Comparison of ENCODE assay signal across 26 mouse cellular contexts in the genomic region with DNA sequence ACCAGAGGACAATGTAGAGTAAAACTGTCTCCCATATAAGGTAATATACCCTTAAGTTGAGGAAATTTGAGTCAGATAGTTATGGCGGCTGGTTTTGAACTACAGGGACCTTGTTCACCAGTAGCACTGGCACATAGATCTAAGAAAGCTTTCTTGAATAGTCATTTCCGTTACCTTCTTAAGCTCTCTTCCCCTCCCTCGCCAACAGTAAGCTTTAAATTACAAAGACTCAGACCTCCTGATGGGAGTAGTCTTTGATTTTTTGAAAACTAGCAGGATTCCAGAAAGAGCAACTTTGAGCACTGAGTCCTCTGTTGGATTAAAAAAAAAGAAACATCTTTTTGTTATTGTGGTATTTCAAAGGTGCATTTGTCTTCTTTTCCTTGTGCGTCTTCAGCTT.
DNase-seq lines count a peak whose midpoint lies in the region; ATAC-seq and TF ChIP-seq lines count a peak whose summit lies in the region.
"Had no signal": no experiment of that assay in that cellular context is flagged by ENCODE, and none has a peak within 500 bp of the region (broad histone marks: within the 10 kb centered on the region; RNA-seq: fewer than 3 reads in every experiment).

No protein-coding gene starts in this region.

- WGBS in embryonic facial prominence, embryonic 10.5 days: 77% methylated on average over 4 of the region's 4 CpGs
- 93% methylated on average over 4 of the region's 4 CpGs for WGBS in intestine, embryonic 16.5 days
- 51% methylated on average over 4 of the region's 4 CpGs for WGBS in midbrain, embryonic 10.5 days

- H3K36me3 ChIP-seq in ES-E14 (ENCODE audit: control insufficient read depth, insufficient read depth, low read length, poor library complexity, severe bottlenecking): peaks cover 2% of the 10 kb centered on the region; the same call in 1 of the 2 replicates
- peaks cover 53% of the 10 kb centered on the region for H3K36me3 ChIP-seq in embryonic facial prominence, embryonic 10.5 days (replicated peaks)
- H3K36me3 ChIP-seq in intestine, embryonic 16.5 days (ENCODE audit: control insufficient read depth, insufficient read depth, low read length): no peaks in the 10 kb centered on the region
- peaks cover 41% of the 10 kb centered on the region for H3K36me3 ChIP-seq in midbrain, embryonic 10.5 days

- no peak overlapping the region; the same call in 1 of the 2 replicates for H3K27ac ChIP-seq in ES-E14 (ENCODE audit: insufficient read depth, low read depth, low read length, poor library complexity, severe bottlenecking)
- no peak overlapping the region for H3K27ac ChIP-seq in embryonic facial prominence, embryonic 10.5 days (replicated peaks)
- H3K27ac ChIP-seq in intestine, embryonic 16.5 days (ENCODE audit: low read length): no peak overlapping the region
- no peak overlapping the region for H3K27ac ChIP-seq in midbrain, embryonic 10.5 days (replicated peaks)

- in situ Hi-C loops in ES-E14 (cut with MboI; ENCODE audit: low sequenced_read_pairs in 2 of 2, unreplicated experiment in 2 of 2): no loop called here

- no peaks in the 10 kb centered on the region for H3K9me3 ChIP-seq in ES-E14 (ENCODE audit: control insufficient read depth, insufficient read depth, low read depth, low read length)
- H3K9me3 ChIP-seq in embryonic facial prominence, embryonic 10.5 days: no peaks in the 10 kb centered on the region
- H3K9me3 ChIP-seq in intestine, embryonic 16.5 days (ENCODE audit: control insufficient read depth, low read length): no peaks in the 10 kb centered on the region
- no peaks in the 10 kb centered on the region for H3K9me3 ChIP-seq in midbrain, embryonic 10.5 days (replicated peaks)
- H3K9me3 ChIP-seq: G1E had no signal

- no peaks in the 10 kb centered on the region for H3K27me3 ChIP-seq in embryonic facial prominence, embryonic 10.5 days (replicated peaks; ENCODE audit: low read depth, poor library complexity, severe bottlenecking)
- no peaks in the 10 kb centered on the region for H3K27me3 ChIP-seq in intestine, embryonic 16.5 days (replicated peaks; ENCODE audit: control insufficient read depth, insufficient read depth, low read length)
- no peaks in the 10 kb centered on the region for H3K27me3 ChIP-seq in midbrain, embryonic 10.5 days (ENCODE audit: low read depth, poor library complexity, severe bottlenecking)
- H3K27me3 ChIP-seq: CH12.LX, Patski had no signal

- no peak overlapping the region for H3K9ac ChIP-seq in ES-E14 (ENCODE audit: insufficient read depth, low read depth, low read length, poor library complexity, severe bottlenecking)
- no peak overlapping the region for H3K9ac ChIP-seq in intestine, embryonic 16.5 days (ENCODE audit: low read depth, low read length)

- DNase-seq in ES-CJ7 (ENCODE audit: low read depth, low spot score) (peak; percentile 48), ES-E14 (ENCODE audit: low read depth, low spot score) (no peak), R1 (ENCODE audit: low read depth, low spot score) (peak; percentile 87), ZHBTc4 (ENCODE audit: low read depth, low spot score) (peak; percentile 59)
- DNase-seq in embryonic facial prominence, embryonic 10.5 days (ENCODE audit: low spot score): no peak
- DNase-seq in right cerebral cortex, adult 18-20 months: no peak
- DNase-seq in midbrain, embryonic 10.5 days (ENCODE audit: low spot score): no peak
- DNase-seq: adrenal gland, adult 2 months; adrenal gland, adult 8-10 months; adrenal gland, postnatal 10 days; adrenal gland, postnatal 14 days; adrenal gland, postnatal 25 days; adrenal gland, postnatal 36 days; B cell, adult 2 months; cerebellum, adult 11 months; cerebellum, adult 11-12 months; cerebellum, adult 18-20 months; cerebellum, adult 2 months; cerebellum, adult 8-10 months; cerebellum, adult 9-10 months had no signal

- H3K4me2 ChIP-seq in intestine, embryonic 16.5 days (ENCODE audit: low read depth, low read length): no peak overlapping the region

- no peak overlapping the region for H3K4me3 ChIP-seq in ES-E14 (ENCODE audit: insufficient read depth in 1 of 2, low read depth in 1 of 2, low read length in 2 of 2, poor library complexity in 1 of 2, severe bottlenecking in 1 of 2)
- no peak overlapping the region for H3K4me3 ChIP-seq in embryonic facial prominence, embryonic 10.5 days
- H3K4me3 ChIP-seq in intestine, embryonic 16.5 days (ENCODE audit: low read length): no peak overlapping the region
- no peak overlapping the region for H3K4me3 ChIP-seq in midbrain, embryonic 10.5 days

- no peak for ATAC-seq in intestine, embryonic 16.5 days
- ATAC-seq: activated CD4-positive, CD25-positive, alpha-beta regulatory T cell, adult 4 months; CD4-positive, CD25-positive, alpha-beta regulatory T cell, adult 4 months; Patski had no signal

- no peaks in the 10 kb centered on the region for H3K4me1 ChIP-seq in ES-E14 (ENCODE audit: control insufficient read depth in 2 of 2, insufficient read depth in 2 of 2, low read length in 2 of 2, poor library complexity in 1 of 2)
- H3K4me1 ChIP-seq in embryonic facial prominence, embryonic 10.5 days: 0 out of 2 replicates have a peak, but pooled peaks cover 4% of the 10 kb centered on the region
- H3K4me1 ChIP-seq in intestine, embryonic 16.5 days (ENCODE audit: control insufficient read depth, insufficient read depth, low read length): no peaks in the 10 kb centered on the region
- H3K4me1 ChIP-seq in midbrain, embryonic 10.5 days: no peaks in the 10 kb centered on the region

TF ChIP-seq in ES-E14, 5 proteins besides CTCF, POLR2A, EP300 and RAD21:
- TF ChIP-seq HCFC1 (IDR thresholded peaks at IDR 0.05; ENCODE audit: borderline replicate concordance, insufficient read depth, low read length): no peak
- 0 out of 2 replicates have a peak, but pooled peaks have one; percentile 8 for TF ChIP-seq ZNF384 (IDR thresholded peaks at IDR 0.05; ENCODE audit: low read depth, low read length)

Comparison
In these comparisons a context has a peak if more than half of its experiments do, and no peak if none do; other contexts are left out.
1. DNase-seq: peak in ES-CJ7 (single experiment), R1 (single experiment) and ZHBTc4 (single experiment); none in ES-E14 (single experiment), embryonic facial prominence, embryonic 10.5 days (single experiment), right cerebral cortex, adult 18-20 months (single experiment) and midbrain, embryonic 10.5 days (single experiment).